Mouse (Mus musculus): ENCODE results near the gene Adamts15.

The Adamts15 gene

DNA sequence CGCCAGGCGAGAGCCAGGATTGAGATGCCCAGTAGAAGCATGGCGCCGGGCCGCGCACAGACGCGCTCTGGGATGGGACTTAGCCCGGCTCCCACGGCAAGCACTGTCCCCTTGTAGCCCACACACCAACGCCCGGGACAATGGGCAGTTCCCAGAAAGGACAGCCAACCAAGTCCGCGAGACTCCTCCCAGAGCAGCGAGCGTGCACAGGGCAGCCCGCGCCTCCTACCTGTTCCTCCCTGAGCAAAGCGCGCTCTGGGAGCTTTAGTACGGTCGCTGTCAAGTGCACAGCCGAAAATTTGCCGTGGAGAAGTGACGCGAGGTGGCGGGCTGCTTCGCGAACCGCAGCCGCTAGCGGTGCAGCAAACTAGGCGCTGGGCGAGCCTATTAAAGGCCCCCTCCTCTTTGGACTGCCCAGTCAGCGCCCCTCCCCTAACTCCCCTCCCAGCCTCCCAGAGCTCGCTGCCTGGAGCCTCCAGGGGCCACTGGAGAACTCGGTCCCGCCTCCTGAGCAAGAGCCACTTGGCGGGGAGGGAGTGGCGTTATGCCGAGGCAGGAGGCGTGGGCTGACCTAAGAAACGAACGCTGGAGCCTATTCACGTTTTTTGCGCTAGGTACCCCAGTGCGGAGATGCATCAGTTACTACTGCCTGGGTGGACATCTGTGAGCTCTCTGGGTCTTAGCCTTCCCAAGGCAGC lies at the start of gene Adamts15:
Gene Adamts15, minus strand, starts transcription at position 256 of the 698 bp plus-strand sequence.
- in situ Hi-C loops (cut with MboI; ENCODE audit: low pct_unique_long_range_greater_than_20kb in 1 of 2, low sequenced_read_pairs in 2 of 2, unreplicated experiment in 1 of 2): loop anchor here in 1 of 2 experiments (10.0 kb wide), 1 partner anchor 438 kb away; no protein-coding TSS in a partner anchor

DNA sequence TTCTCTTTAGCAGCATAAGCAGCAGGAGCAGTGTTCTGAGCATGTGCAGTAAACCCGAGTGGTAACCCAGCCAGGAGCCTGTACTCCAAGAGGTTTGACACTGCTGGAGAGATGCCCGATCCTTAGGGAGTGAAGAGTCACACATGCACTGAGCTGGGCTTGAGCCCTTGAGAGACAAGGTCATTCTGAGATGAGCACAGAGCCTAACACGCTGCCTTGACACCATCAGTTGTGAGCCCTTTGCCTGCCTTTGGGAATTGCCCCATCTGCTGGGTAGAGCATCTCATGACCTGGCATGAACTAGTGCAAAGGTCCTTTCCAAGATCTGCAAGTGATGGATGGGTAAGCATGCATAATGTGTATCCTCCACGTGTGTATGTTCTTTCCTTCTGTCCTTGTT lies 49.7 kb upstream of the Adamts15 start:
- in situ Hi-C loops (cut with MboI; ENCODE audit: low pct_unique_long_range_greater_than_20kb in 1 of 2, low sequenced_read_pairs in 2 of 2, unreplicated experiment in 1 of 2): no loop called here

DNA sequence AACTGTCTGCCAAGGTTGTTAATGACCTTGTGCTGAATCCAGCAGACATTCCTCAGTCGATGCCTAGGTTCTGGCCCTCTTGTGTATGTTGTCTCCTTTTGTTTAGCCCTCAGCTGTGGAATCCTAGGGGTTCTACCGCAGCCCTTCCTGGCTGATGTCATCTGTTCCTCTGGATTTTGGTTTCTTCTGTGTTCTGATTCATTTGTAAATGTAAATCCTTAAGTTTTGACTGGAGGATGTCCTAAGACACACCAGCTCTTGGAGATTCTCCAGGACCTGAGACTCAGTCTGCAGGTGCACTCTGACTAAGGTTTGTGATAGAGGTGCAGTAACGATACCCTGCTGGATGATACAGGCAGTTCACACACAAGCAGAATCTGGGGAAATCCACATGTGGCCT lies 47.7 kb upstream of the Adamts15 start:
- in situ Hi-C loops (cut with MboI; ENCODE audit: low pct_unique_long_range_greater_than_20kb in 1 of 2, low sequenced_read_pairs in 2 of 2, unreplicated experiment in 1 of 2): no loop called here

DNA sequence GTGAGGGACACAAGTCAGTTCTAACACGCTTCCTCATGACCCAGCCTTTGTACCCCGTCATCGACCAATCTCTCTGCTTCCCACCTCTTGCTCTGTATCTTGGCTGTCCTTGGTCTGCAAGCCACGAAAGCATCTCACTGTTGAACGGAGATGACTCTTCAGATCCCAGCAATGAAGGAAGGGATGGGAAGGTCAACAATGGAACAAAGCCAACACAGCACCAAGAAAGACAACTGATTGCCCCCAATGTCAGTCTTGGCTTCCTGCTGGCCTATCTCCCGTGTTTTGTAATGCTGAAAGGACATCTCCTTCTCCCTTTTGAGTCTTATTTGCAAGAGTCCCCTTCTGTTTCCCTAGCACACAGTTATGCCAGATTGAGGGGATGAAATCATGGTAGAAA lies 45.9 kb upstream of the Adamts15 start:
- in situ Hi-C loops (cut with MboI; ENCODE audit: low pct_unique_long_range_greater_than_20kb in 1 of 2, low sequenced_read_pairs in 2 of 2, unreplicated experiment in 1 of 2): no loop called here

DNA sequence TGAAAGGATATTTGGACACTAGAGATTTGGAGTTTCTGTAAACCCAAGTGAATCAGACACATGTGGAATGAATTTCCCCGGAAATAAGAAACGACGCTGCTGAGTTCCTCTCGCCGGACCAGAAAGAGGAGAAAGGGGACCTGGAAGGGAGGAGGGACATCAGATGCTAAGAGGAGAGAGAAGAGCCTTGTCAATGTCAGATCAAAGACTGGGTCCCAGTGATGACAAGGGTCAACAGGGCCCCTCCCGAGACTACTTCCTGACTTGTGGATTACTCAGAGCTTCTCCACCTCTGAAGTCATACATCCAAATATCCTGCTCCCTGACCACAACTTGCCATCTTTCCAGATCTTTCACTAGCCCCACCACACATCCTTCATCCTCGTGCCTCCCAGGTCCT lies 44.6 kb upstream of the Adamts15 start:
- in situ Hi-C loops (cut with MboI; ENCODE audit: low pct_unique_long_range_greater_than_20kb in 1 of 2, low sequenced_read_pairs in 2 of 2, unreplicated experiment in 1 of 2): no loop called here

DNA sequence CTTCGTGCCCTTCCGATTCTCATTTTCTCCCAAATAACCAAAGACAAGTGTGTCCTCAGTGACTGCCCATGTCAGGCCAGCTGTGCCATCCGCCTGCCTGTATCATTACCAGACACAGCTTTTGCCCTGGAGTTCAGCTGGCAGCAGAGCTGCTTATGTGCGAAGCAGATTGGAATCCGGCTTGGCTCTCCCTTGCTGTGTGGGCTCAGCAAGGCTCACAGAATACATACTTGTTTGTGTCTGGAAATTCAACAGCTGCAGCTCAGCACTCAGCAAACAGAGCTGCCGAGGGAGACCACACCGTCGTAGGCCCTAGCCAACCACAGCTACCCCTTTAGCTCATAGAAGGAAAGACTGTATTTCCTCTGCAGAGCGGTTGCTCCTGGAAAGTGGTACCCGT lies 42.4 kb upstream of the Adamts15 start:
- in situ Hi-C loops (cut with MboI; ENCODE audit: low pct_unique_long_range_greater_than_20kb in 1 of 2, low sequenced_read_pairs in 2 of 2, unreplicated experiment in 1 of 2): no loop called here

DNA sequence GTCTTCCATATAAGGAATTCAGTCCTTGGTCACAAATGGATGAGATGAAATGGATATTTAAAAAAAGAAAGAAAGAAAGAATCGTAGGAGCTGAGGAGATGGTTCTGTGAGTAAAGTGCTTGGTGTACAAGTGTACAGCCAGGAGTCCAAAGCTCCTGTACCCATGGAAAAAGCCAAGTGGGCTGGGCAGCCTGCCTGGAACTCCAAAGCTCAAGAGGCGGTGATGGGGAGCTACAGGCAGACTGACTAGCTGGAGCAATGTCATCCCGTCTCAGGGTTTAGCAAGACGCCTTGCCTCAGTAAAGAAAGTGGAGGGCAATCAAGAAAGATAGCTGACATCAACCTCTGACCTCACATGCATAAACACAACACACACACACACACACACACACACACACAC lies 41.5 kb upstream of the Adamts15 start:
- in situ Hi-C loops (cut with MboI; ENCODE audit: low pct_unique_long_range_greater_than_20kb in 1 of 2, low sequenced_read_pairs in 2 of 2, unreplicated experiment in 1 of 2): no loop called here

DNA sequence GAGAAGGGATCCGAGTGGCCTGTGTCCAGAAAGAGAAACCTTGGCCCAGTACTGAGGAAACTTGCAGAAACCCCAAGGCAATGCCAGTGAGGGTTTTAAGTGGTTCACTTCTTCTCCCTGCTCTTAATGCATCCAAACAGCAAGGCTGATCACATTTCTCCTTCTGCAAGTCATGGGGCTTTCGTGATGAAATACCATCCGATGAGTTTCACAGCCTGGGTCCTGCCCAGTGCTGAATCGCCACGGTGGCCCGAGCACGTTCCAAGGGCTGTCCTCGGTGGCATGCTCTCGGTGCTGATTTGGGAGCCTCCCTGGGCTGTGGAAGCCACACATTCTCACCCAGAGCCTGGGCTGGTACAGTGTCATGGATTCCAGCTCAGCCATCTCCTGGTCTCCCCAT lies 33.0 kb upstream of the Adamts15 start:
- in situ Hi-C loops (cut with MboI; ENCODE audit: low pct_unique_long_range_greater_than_20kb in 1 of 2, low sequenced_read_pairs in 2 of 2, unreplicated experiment in 1 of 2): no loop called here

DNA sequence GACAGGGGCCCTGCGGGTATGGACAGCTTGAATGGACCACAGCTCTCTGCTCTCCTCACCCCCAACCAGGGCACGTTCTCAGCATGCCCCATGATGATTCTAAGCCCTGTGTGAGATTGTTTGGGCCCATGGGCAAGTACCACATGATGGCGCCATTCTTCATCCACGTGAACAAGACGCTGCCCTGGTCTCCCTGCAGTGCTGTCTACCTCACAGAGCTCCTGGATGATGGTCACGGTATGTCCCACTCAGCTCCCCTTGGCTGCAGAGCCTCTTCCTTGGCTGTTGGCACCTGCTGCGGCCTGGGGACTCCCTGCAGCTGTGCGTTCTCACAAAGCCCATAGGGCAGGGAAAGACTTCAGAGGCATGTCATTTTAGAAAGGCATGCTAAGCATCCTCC lies 31.0 kb upstream of the Adamts15 start:
- in situ Hi-C loops (cut with MboI; ENCODE audit: low pct_unique_long_range_greater_than_20kb in 1 of 2, low sequenced_read_pairs in 2 of 2, unreplicated experiment in 1 of 2): no loop called here

DNA sequence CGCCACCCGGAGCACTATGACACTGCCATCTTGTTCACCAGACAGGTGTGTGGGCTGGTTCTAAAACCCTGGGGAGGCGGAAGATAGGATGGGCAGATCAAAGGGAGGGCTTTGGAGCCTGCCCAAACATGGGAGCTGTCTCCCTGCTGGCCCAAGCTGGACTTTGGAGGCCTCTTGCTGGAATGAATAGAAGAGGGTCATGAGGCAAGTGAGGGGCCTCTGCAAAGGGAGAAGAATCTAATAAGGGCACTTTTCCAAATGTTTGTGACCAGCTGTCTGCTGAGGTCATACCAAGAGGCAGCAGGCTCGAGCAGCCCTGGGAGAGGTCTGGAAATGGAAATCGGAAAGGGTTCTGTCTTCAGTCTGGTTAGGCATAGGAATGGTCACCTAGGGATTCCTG lies 29.2 kb upstream of the Adamts15 start:
- in situ Hi-C loops (cut with MboI; ENCODE audit: low pct_unique_long_range_greater_than_20kb in 1 of 2, low sequenced_read_pairs in 2 of 2, unreplicated experiment in 1 of 2): no loop called here

DNA sequence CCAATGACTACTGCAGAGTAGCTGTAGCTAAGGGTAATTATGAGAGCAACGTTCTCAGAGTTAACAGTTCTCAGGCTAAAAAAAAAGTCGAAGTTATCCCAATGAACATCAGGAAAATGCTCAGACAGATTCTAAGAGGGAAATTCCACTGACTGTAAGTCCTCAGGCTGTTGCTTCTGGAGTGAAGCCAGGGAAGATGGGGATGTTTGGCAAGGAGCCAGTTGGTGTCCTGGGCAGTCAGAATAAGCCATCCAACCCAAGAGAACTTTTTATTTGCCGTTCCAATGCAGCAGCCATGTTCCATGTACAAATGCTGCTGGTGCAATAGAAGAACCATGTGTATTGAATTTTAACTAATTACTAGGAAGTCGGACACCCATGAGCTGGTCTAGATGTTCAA lies 28.3 kb upstream of the Adamts15 start:
- in situ Hi-C loops (cut with MboI; ENCODE audit: low pct_unique_long_range_greater_than_20kb in 1 of 2, low sequenced_read_pairs in 2 of 2, unreplicated experiment in 1 of 2): no loop called here

DNA sequence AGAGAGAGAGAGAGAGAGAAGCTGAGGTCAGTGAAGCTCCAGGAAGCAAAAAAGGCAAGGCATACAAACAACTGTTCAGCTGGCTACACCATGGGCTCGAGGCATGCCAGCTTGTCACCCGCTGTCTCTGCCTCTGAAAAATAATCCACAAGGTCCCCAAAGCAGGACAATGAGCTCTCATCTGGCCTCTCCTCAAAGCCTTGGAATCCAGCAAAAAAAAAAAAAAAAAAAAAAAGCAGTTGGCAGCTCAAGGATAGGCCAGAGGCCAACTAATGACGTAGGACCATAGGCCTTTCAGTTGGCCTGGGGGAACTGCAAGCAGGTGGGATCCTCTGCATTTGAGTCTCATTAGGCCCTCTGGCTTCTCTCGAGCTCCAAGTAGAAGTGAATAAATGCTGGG lies 27.7 kb upstream of the Adamts15 start:
- in situ Hi-C loops (cut with MboI; ENCODE audit: low pct_unique_long_range_greater_than_20kb in 1 of 2, low sequenced_read_pairs in 2 of 2, unreplicated experiment in 1 of 2): no loop called here

DNA sequence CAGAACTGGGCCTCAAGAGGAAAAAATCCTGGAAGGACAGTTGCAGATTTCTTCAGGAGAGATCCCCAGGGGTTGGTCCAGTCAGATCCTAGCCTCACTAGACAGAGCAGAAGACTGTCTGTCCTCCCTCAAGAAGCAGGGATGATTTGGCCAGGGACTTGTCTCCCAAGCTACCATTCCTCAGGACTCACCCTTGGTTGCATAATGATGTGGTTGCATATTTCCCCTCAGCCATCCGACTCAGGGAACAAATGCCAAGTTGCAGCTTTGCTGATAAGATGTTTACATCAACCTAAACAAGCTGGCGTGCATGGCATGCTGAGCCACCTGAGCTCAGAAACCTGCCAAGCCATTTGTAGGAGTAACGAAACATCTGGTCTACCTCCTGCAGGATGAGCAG lies 27.2 kb upstream of the Adamts15 start:
- in situ Hi-C loops (cut with MboI; ENCODE audit: low pct_unique_long_range_greater_than_20kb in 1 of 2, low sequenced_read_pairs in 2 of 2, unreplicated experiment in 1 of 2): no loop called here

DNA sequence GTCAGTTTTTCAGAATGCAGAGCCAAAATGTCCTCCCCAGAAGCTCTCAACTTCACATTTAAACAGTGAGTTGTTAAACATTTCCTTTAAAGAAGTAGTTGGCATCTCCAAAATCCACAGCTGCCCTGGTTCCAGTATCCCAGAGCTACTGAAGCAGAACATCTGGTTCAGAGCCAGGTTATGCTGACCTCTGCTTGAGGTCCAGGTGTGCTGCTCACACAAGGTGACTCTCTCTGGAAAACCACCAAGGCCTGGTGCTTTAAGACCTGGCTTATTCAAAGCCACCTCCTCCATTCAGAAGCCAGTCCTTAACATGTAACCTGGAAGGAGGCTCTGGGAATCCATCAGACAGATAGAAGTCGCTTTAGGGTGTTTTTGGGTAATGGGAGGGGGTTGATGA lies 23.0 kb upstream of the Adamts15 start:
- in situ Hi-C loops (cut with MboI; ENCODE audit: low pct_unique_long_range_greater_than_20kb in 1 of 2, low sequenced_read_pairs in 2 of 2, unreplicated experiment in 1 of 2): no loop called here

DNA sequence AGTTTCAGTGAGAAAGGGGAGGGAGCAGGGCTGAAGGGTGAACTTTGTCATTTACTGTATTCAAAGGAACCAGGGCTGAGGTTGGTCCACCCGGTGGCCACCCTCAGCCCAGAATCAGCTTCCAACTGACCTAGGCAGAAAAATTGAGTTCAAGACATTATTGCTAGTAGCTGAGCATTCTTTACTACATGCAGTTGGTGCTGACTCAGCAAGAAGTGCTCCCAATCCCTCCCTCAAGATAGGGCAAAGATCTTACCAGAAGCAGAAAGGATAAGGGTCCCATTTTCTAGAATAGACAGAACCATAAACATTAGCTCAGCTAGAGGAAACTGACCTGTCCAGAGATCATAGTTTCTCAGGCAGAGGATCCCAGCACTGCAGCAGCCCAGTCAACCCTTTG lies 22.0 kb upstream of the Adamts15 start:
- in situ Hi-C loops (cut with MboI; ENCODE audit: low pct_unique_long_range_greater_than_20kb in 1 of 2, low sequenced_read_pairs in 2 of 2, unreplicated experiment in 1 of 2): loop anchor here (5.0 kb wide), 2 partner anchors 143 to 467 kb away; no protein-coding TSS in a partner anchor

DNA sequence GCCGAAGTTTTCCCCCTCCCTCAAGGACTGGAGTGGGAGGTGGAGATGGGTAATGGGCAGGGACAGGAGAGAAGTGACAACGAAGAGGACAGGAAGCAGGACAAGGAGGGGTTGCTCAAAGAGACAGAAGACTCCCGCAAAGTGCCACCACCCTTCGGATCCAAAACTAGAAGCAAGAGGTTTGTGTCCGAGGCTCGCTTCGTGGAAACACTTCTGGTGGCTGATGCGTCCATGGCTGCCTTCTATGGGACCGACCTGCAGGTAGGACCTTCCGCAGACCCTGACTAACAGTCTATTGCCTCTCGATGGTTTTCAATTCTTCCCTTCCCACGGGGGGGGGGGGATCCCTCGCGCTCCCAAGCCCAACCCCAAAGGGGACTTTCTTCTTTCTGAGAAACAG lies 21.1 kb upstream of the Adamts15 start:
- in situ Hi-C loops (cut with MboI; ENCODE audit: low pct_unique_long_range_greater_than_20kb in 1 of 2, low sequenced_read_pairs in 2 of 2, unreplicated experiment in 1 of 2): loop anchor here (5.0 kb wide), 2 partner anchors 144 to 466 kb away; no protein-coding TSS in a partner anchor

DNA sequence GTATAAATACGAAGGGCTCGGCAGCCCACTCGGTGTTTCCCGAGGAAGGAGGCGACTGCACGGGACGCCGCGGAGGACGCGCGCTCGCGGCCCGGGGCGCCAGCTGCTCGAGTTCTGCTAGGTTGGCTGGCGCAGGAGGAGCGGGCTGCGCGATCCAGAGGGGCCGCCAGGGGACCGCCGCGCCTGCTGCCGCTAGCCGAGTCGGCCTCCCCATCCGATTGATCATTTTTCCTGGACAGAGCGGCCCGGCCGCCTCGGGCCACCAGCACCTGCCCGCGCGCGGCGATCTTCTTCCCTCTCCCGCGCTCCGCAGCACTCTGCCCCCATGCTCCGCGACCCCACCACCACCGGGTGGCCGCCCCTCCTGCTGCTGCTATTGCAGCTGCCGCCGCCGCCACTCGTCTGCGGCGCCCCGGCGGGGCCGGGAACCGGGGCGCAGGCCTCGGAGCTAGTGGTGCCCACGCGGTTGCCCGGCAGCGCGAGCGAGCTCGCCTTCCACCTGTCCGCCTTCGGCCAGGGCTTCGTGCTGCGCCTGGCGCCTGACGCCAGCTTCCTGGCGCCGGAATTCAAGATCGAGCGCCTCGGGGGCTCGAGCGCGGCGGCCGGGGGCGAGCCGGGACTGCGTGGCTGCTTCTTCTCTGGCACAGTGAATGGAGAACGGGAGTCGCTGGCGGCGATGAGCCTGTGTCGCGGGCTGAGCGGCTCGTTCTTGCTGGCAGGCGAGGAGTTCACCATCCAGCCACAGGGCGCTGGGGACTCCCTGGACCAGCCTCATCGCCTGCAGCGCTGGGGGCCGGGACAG lies 20.5 kb upstream of the Adamts15 start, which contains the start of gene Adamts8:
Gene Adamts8, plus strand, starts transcription at position 51 of the 802 bp plus-strand sequence.
- in situ Hi-C loops (cut with MboI; ENCODE audit: low pct_unique_long_range_greater_than_20kb in 1 of 2, low sequenced_read_pairs in 2 of 2, unreplicated experiment in 1 of 2): loop anchor here (5.0 kb wide), 2 partner anchors 145 to 465 kb away; no protein-coding TSS in a partner anchor

DNA sequence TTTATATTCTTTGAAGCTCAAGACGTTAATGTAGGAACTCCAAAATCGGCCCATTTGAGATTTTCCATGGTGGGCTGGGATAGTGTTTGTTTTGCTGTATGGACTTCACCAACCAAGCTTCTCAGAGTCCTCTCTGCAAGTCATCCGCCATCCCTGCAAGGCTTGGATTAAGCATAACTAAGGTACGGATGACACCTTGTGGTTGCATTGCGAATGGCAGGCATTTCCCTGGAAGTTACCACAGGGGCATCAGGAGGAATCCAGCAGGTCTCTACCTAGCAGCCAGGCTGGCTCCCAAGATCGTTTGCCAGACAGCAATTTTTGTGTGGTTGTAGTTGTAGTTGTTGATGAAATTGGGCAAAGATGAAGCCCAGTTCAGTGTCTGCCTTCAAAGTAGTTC lies 18.1 kb upstream of the Adamts15 start:
- in situ Hi-C loops (cut with MboI; ENCODE audit: low pct_unique_long_range_greater_than_20kb in 1 of 2, low sequenced_read_pairs in 2 of 2, unreplicated experiment in 1 of 2): loop anchor here (5.0 kb wide), 2 partner anchors 147 to 463 kb away; no protein-coding TSS in a partner anchor

DNA sequence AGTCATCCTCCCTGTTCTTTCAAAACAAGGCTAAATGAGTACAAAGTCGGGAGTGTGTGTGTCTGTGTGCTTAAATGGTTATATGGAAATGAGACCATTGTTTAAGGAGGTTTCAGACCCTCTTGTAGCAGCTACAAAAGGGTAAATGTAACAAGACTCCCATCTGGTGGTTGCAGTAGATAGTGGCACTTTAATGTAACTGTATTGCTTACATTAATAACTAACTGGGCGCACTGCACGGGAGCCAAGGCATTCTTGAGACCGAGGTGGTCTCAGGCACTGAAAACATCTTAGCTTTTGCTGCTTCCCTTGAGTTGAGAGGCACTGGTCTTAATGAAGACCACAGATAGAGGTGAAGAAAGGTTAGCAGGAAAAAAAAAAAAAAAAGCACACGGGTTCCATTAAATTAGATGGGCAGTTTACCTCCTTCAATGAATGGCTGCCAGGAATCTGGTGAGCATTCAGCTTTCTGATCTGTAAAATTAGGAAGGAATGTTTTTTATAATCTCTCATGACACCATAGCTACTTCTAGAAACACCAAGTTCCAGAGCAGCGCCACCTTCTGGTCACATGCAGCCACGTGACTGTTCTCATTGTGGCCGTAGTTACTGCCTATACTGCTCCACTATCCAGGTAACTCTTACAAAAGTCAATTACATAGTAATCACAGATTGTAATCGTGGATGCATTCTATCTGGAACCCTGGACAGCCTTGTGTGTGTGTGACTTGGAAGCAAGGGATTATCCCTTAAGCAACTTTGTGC lies 14.6 kb upstream of the Adamts15 start:
- in situ Hi-C loops (cut with MboI; ENCODE audit: low pct_unique_long_range_greater_than_20kb in 1 of 2, low sequenced_read_pairs in 2 of 2, unreplicated experiment in 1 of 2): no loop called here

Data from mouse embryonic stem cell (cell line).